Comparison of ENCODE assay signal across 8 mouse cellular contexts in genomic region chr10:98913961-98914809, GRCm38 (mm10). TPM values are rescaled to one million over a fixed set of nuclear protein-coding genes. Genes with fewer than 3 reads are reported as not detected.
DNase-seq lines count a peak whose midpoint lies in the region; ATAC-seq and TF ChIP-seq lines count a peak whose summit lies in the region.

Atp2b1 (plus strand) TSS chr10:98914406.

- H3K9ac ChIP-seq in heart, embryonic 11.5 days (ENCODE audit: low read depth, low read length): peak within 1 kb of the TSS; percentile 98
- H3K9ac ChIP-seq in kidney, embryonic 16.5 days (replicated peaks; ENCODE audit: low read length): peak within 1 kb of the TSS; percentile 96
- H3K9ac ChIP-seq in liver, adult 2 months (ENCODE audit: low read depth, low read length): peak within 1 kb of the TSS; percentile 93

- H3K27ac ChIP-seq in heart, embryonic 11.5 days (ENCODE audit: low read depth, low read length): peak within 1 kb of the TSS; percentile 100
- H3K27ac ChIP-seq in kidney, embryonic 16.5 days (ENCODE audit: low read length): peak within 1 kb of the TSS; percentile 99
- peak within 1 kb of the TSS; percentile 94 for H3K27ac ChIP-seq in liver, adult 2 months (replicated peaks; ENCODE audit: insufficient read depth, low read depth, low read length)

- peak; percentile 78 for ATAC-seq in erythroblast, adult 5-6 weeks (replicated peaks; ENCODE audit: low FRiP score, poor library complexity, severe bottlenecking)
- ATAC-seq in heart, embryonic 11.5 days (replicated peaks; ENCODE audit: insufficient number of reproducible peaks, low FRiP score, low TSS enrichment): peak; percentile 94
- peak; percentile 96 for ATAC-seq in kidney, embryonic 16.5 days (ENCODE audit: low FRiP score, low TSS enrichment)

- WGBS in heart, embryonic 11.5 days (ENCODE audit: insufficient replicate concordance): under 1% methylated on average over 56 of the region's 120 CpGs
- under 1% methylated on average over 47 of the region's 120 CpGs for WGBS in kidney, embryonic 16.5 days
- whole genome bisulfite sequencing in liver, adult 2 months: under 1% methylated on average over 77 of the region's 120 CpGs

- no peak for TF ChIP-seq CTCF in liver, adult 2 months (IDR thresholded peaks at IDR 0.05; ENCODE audit: low read depth, low read length)

- H3K79me2 ChIP-seq in liver, adult 2 months (ENCODE audit: control insufficient read depth, insufficient read depth, low read length): peaks cover 17% of the 10 kb centered on the region
- peaks cover 39% of the 10 kb centered on the region for H3K79me2 ChIP-seq in myocyte (ENCODE audit: control insufficient read depth, insufficient read depth)

- DNase-seq in B cell, adult 2 months: peak; percentile 94 to 95
- DNase-seq in brain, adult 2 months (ENCODE audit: low read depth, low spot score): peak; percentile 98
- peak; percentile 77 for DNase-seq in liver, adult 2 months (ENCODE audit: extremely low read depth, low read depth, low spot score)
- DNase-seq in splenic B cell, adult 2 months (ENCODE audit: low read depth, low spot score): peak; percentile 97

- peak within 1 kb of the TSS; percentile 99 for H3K4me3 ChIP-seq in heart, embryonic 11.5 days (ENCODE audit: low read depth, low read length)
- peak within 1 kb of the TSS; percentile 98 for H3K4me3 ChIP-seq in kidney, embryonic 16.5 days (ENCODE audit: low read length)
- H3K4me3 ChIP-seq in liver, adult 2 months (ENCODE audit: insufficient read depth, low read depth, low read length): peak within 1 kb of the TSS; percentile 88
- H3K4me3 ChIP-seq in myocyte: peak within 1 kb of the TSS; percentile 94

- H3K4me1 ChIP-seq in heart, embryonic 11.5 days (ENCODE audit: control insufficient read depth, insufficient read depth, low read length): peaks cover 3% of the 10 kb centered on the region
- H3K4me1 ChIP-seq in kidney, embryonic 16.5 days (ENCODE audit: insufficient read depth, low read length): peaks cover 17% of the 10 kb centered on the region
- H3K4me1 ChIP-seq in liver, adult 2 months (ENCODE audit: control insufficient read depth, insufficient read depth, low read length): peaks cover 3% of the 10 kb centered on the region

- no peaks in the 10 kb centered on the region for H3K27me3 ChIP-seq in heart, embryonic 11.5 days (ENCODE audit: control insufficient read depth, insufficient read depth, low read length)
- no peaks in the 10 kb centered on the region for H3K27me3 ChIP-seq in kidney, embryonic 16.5 days (ENCODE audit: insufficient read depth, low read length)
- H3K27me3 ChIP-seq in liver, adult 2 months (ENCODE audit: control insufficient read depth, insufficient read depth, low read length): no peaks in the 10 kb centered on the region
- no peaks in the 10 kb centered on the region for H3K27me3 ChIP-seq in myocyte (ENCODE audit: control insufficient read depth, insufficient read depth, insufficient read length)
- no peaks in the 10 kb centered on the region for H3K27me3 ChIP-seq in splenic B cell, adult 2 months (ENCODE audit: control insufficient read depth, insufficient read depth, low read length, poor library complexity, severe bottlenecking)

- no peaks in the 10 kb centered on the region for H3K9me3 ChIP-seq in heart, embryonic 11.5 days (replicated peaks; ENCODE audit: control insufficient read depth, low read length)
- no peaks in the 10 kb centered on the region for H3K9me3 ChIP-seq in kidney, embryonic 16.5 days (ENCODE audit: low read length)

- TF ChIP-seq POLR2A in liver, adult 2 months (IDR thresholded peaks at IDR 0.05; ENCODE audit: extremely low read depth, insufficient read depth, low read length): peak; percentile 88
- TF ChIP-seq POLR2A in myocyte (IDR thresholded peaks at IDR 0.05; ENCODE audit: insufficient read length, low read depth): peak; percentile 91

- H3ac ChIP-seq in myocyte (ENCODE audit: control insufficient read depth, insufficient read length): peak within 1 kb of the TSS; percentile 88

- H3K36me3 ChIP-seq in heart, embryonic 11.5 days (ENCODE audit: control insufficient read depth, insufficient read depth, low read length): no peaks in the 10 kb centered on the region
- no peaks in the 10 kb centered on the region for H3K36me3 ChIP-seq in kidney, embryonic 16.5 days (ENCODE audit: insufficient read depth, low read length)
- no peaks in the 10 kb centered on the region for H3K36me3 ChIP-seq in liver, adult 2 months (ENCODE audit: control insufficient read depth, insufficient read depth, low read length)
- H3K36me3 ChIP-seq in myocyte (ENCODE audit: control insufficient read depth, insufficient read depth): no peaks in the 10 kb centered on the region
- no peaks in the 10 kb centered on the region for H3K36me3 ChIP-seq in splenic B cell, adult 2 months (ENCODE audit: control insufficient read depth, insufficient read depth, low read length, poor library complexity, severe bottlenecking)

- peak within 1 kb of the TSS; percentile 93 for H3K4me2 ChIP-seq in heart, embryonic 11.5 days
- H3K4me2 ChIP-seq in kidney, embryonic 16.5 days (replicated peaks; ENCODE audit: low read depth, low read length): peak within 1 kb of the TSS; percentile 89
- H3K4me2 ChIP-seq in myocyte (ENCODE audit: low read depth): peak within 1 kb of the TSS; percentile 68

TF ChIP-seq in myocyte, 11 proteins besides CTCF, POLR2A, EP300 and RAD21:
- TF ChIP-seq MAX (IDR thresholded peaks at IDR 0.05; ENCODE audit: low read depth) (no peak), SRF (IDR thresholded peaks at IDR 0.05; ENCODE audit: control insufficient read depth, insufficient read length, low read depth) (no peak), CEBPB (IDR thresholded peaks at IDR 0.05; ENCODE audit: insufficient read depth, poor library complexity, severe bottlenecking) (no peak), MYOD1 (IDR thresholded peaks at IDR 0.05; ENCODE audit: control insufficient read depth in 1 of 3, insufficient read length in 2 of 3, low read depth in 2 of 3) (peak in 2 of 3 experiments; percentile 72 to 88), TCF3 (IDR thresholded peaks at IDR 0.05; ENCODE audit: insufficient read length, low read depth) (peak; percentile 30), REST (IDR thresholded peaks at IDR 0.05; ENCODE audit: insufficient read depth, insufficient read length) (no peak), POLR2AphosphoS2 (IDR thresholded peaks at IDR 0.05; ENCODE audit: insufficient read length, low read depth) (peak; percentile 79), TCF12 (IDR thresholded peaks at IDR 0.05; ENCODE audit: insufficient read depth, poor library complexity, severe bottlenecking) (no peak), USF1 (IDR thresholded peaks at IDR 0.05; ENCODE audit: low read depth) (peak; percentile 54), MYOG (IDR thresholded peaks at IDR 0.05; ENCODE audit: control insufficient read depth in 1 of 3, insufficient read depth in 1 of 3, insufficient read length in 2 of 3, low read depth in 2 of 3) (peak in 2 of 3 experiments; percentile 72 to 82)

RNA-seq across cellular contexts. Expression of gene Atp2b1, which starts in this region (rescaled TPM):
- total RNA-seq in erythroblast, adult 5-6 weeks (2015; ENCODE audit: low replicate concordance): 11.1 and 19.4 TPM in 2 replicates
- total RNA-seq in erythroblast, adult 5-6 weeks (2017; ENCODE audit: low replicate concordance): 20.5 and 22.9 TPM in 2 replicates
- polyA plus RNA-seq in heart, embryonic 11.5 days (2014; fragmentation: Nextera tagmentation; extraction: Ambion mirVana): 94.3 and 104 TPM in 2 replicates
- 164 and 182 TPM in 2 replicates for polyA plus RNA-seq in kidney, embryonic 16.5 days (2015; fragmentation: Nextera tagmentation; extraction: Ambion mirVana)
- total RNA-seq in liver, adult 2 months (2014; rRNA removed): 28.8 and 31.5 TPM in 2 replicates
- polyA plus RNA-seq in liver, adult 2 months (2012; rRNA removed): 4.7 and 5.2 TPM in 2 replicates
- polyA plus RNA-seq in myocyte (2012; fragmentation: generic; extraction: Trizol): 36.2 TPM

Comparison
In these comparisons a context has a peak if more than half of its experiments do, and no peak if none do; other contexts are left out.
1. Peak in every context shown above with its lines: DNase-seq, ATAC-seq, H3K4me3 ChIP-seq and H3K27ac ChIP-seq.